Mouse (Mus musculus) monocyte, adult 59 days (primary cell): ENCODE results near the gene Klra3. TPM values are rescaled to one million over a fixed set of nuclear protein-coding genes. Genes with fewer than 3 reads are reported as not detected.

Experiments
- total RNA-seq, 2 experiments: library from RNA; stranded (reverse); gene quantifications; one replicate each; pipeline ENCODE4 v1.2.4; 2023

The Klra3 gene
- 1 to 10 TPM; 2.2 to 2.7 TPM for total RNA-seq

GRCm38 (mm10) chr6:130337411-130337810 lies at the start of gene Klra3:
Klra3 (minus strand) TSS chr6:130337574.

GRCm38 (mm10) chr6:130386750-130387149 lies 49.4 kb upstream of the Klra3 start, which contains the start of gene Klra1:
Klra1 (minus strand) TSS chr6:130386874.

GRCm38 (mm10) chr6:130281828-130282227 lies 55.5 kb downstream of the Klra3 start, which contains the start of gene Klra10:
Klra10 (minus strand) TSS chr6:130281928.

Other genes with a start within 250 kb of the Klra3 start
- gene Klra8, start 207.7 kb downstream of the Klra3 start, total RNA-seq: 1 to 10 TPM; 3.4 to 4.3 TPM
- 1 to 10 TPM in 1 of 2 experiments, under 1 TPM in 1; 0.97 to 2.6 TPM for gene Klra9, start 144.5 kb downstream of the Klra3 start, total RNA-seq
- not detected for gene Klra7, start 104.3 kb downstream of the Klra3 start, total RNA-seq
- gene Klra10, start 55.6 kb downstream of the Klra3 start, total RNA-seq: 1 to 10 TPM; 4.4 to 5.2 TPM
- not detected for gene Klra1, start 49.3 kb upstream of the Klra3 start, total RNA-seq